Mouse (Mus musculus): ENCODE results near the gene Slc7a5. TPM values are rescaled to one million over a fixed set of nuclear protein-coding genes. Genes with fewer than 3 reads are reported as not detected.

Gene Slc7a5
- polyA plus RNA-seq, 1 experiment from 2014 or later: 11.6 TPM

DNA sequence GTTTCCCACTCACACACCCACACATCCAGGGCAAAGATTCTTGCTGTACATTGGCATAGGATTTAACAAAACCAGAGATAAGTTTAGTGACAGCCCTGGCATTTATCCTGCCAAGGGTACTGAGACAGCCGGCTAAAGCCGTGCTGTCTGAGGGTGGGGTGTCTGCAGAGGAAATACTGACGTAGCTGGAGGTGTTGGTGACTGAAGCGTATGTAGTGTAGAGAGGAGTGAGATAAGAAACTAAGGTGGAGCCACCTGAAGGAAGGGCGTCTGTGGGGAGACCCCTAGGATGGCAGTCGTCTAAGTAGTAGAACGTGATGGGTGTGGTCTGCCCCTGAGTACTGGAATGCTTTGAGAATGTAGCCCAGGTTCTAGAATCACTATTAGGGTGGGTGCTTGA is 55.0 kb downstream of the Slc7a5 start:
- Histone ChIP-seq H3K27ac (ENCODE audit: low read length) (no peak overlapping the region), H3K9ac (ENCODE audit: low read depth, low read length) (no peak overlapping the region), H3K4me3 (ENCODE audit: low read length) (no peak overlapping the region), H3K9me3 (ENCODE audit: control insufficient read depth, low read length) (no peaks in the 10 kb centered on the region), H3K4me1 (ENCODE audit: control insufficient read depth, insufficient read depth, low read length) (peaks cover 18% of the 10 kb centered on the region), H3K36me3 (ENCODE audit: control insufficient read depth, insufficient read depth, low read length) (no peaks in the 10 kb centered on the region), H3K4me2 (ENCODE audit: low read depth, low read length) (no peak overlapping the region), H3K27me3 (replicated peaks; ENCODE audit: control insufficient read depth, insufficient read depth, low read length) (no peaks in the 10 kb centered on the region)
- ATAC-seq: no peak
- 39% methylated on average over 7 of the region's 7 CpGs for WGBS

DNA sequence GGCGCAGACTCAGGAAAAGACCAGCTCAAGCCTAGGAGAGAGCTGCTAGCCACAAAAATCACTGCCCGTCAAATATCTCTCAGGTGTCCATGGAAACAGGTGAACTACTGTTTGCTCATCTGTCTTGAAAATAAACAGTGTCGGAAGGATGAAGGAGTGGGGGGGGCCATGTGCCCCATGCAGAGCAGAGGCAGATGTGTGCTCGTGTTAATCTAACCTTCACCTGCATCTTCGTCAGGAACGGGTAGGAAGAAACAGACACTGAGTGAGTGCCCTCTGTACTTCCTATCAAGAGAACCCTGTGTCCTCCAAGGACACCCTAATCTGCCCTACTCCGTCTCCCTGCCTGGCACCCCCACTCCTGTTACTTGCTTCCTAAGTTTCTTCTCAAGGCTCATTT is 55.8 kb downstream of the Slc7a5 start:
- H3K27me3 ChIP-seq (replicated peaks; ENCODE audit: control insufficient read depth, insufficient read depth, low read length): no peaks in the 10 kb centered on the region
- WGBS: 36% methylated on average over 7 of the region's 7 CpGs
- peak; percentile 12; the same call in 1 of the 2 replicates for ATAC-seq

DNA sequence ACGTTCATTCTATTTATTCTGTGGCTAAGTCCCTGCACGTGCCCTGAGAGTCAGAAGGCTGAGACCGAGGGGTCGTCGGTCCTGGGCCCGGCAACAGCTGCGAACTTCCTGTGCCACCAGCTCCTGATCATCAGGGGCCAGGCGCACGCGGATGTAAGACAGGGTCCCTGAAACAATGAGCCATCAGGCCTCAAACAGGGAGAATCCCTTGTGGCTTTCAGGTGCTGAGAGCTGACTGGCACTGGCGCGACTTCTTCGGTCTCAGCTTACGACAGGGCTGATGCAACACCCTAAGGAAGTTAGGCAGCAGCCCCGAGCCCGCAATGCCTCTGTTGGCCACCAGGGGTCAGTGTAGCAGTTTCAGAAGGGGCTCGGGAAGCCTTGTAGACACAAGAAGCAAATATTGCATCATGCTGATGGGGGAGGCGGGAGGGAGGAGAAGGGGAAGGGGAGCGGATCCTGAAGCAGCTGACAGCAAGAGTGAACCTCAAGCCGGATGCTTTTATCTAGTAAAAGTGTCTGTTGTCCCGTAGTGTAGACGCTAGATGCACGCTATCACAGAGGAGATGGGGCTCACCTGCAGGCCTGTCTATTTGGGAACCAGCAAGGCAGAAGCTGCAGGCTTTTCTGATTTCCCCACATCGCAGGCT is 56.5 kb downstream of the Slc7a5 start:
- 4% methylated on average over 24 of the region's 24 CpGs for WGBS

More for the DNA sequence above, 55.8 kb downstream of the Slc7a5 start:
- Histone ChIP-seq H3K9me3 (ENCODE audit: control insufficient read depth, low read length) (no peaks in the 10 kb centered on the region), H3K27ac (ENCODE audit: low read length) (no peak overlapping the region), H3K9ac (ENCODE audit: low read depth, low read length) (peak overlapping the region; percentile 75; the same call in 1 of the 2 replicates), H3K4me1 (ENCODE audit: control insufficient read depth, insufficient read depth, low read length) (peaks cover 18% of the 10 kb centered on the region), H3K4me3 (ENCODE audit: low read length) (no peak overlapping the region), H3K4me2 (ENCODE audit: low read depth, low read length) (0 out of 2 replicates have a peak overlapping the region, but pooled peaks have one; percentile 68), H3K36me3 (ENCODE audit: control insufficient read depth, insufficient read depth, low read length) (no peaks in the 10 kb centered on the region)

DNA sequence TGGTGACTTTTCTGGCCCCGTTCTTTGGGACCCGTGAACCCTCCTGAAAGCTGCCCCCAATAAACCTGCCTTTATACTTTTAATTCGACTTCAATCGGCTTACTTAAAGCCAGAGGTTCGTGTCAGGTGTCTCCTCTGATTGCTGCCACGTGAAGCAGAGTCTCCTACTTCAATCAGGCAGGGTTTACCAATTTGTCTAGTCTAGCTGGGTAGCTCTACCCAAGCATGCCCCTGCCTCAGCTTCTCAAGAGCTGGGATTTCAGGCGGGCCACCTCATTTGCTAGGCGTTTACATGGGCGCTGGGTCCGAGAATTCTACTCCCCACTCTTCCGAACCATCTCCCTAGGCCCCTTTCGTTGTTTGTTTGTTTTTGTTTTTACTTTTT is 57.1 kb downstream of the Slc7a5 start:
- Histone ChIP-seq H3K9me3 (ENCODE audit: control insufficient read depth, low read length) (no peaks in the 10 kb centered on the region), H3K27me3 (replicated peaks; ENCODE audit: control insufficient read depth, insufficient read depth, low read length) (no peaks in the 10 kb centered on the region), H3K4me1 (ENCODE audit: control insufficient read depth, insufficient read depth, low read length) (peaks cover 18% of the 10 kb centered on the region), H3K4me3 (ENCODE audit: low read length) (peak overlapping the region; percentile 27), H3K9ac (ENCODE audit: low read depth, low read length) (peak overlapping the region; percentile 75), H3K4me2 (ENCODE audit: low read depth, low read length) (peak overlapping the region; percentile 68), H3K36me3 (ENCODE audit: control insufficient read depth, insufficient read depth, low read length) (no peaks in the 10 kb centered on the region), H3K27ac (ENCODE audit: low read length) (no peak overlapping the region)
- no peak for ATAC-seq
- WGBS: 45% methylated on average over 12 of the region's 12 CpGs

More for the DNA sequence above, 56.5 kb downstream of the Slc7a5 start:
- Histone ChIP-seq H3K36me3 (ENCODE audit: control insufficient read depth, insufficient read depth, low read length) (no peaks in the 10 kb centered on the region), H3K4me2 (ENCODE audit: low read depth, low read length) (peak overlapping the region; percentile 68), H3K9me3 (ENCODE audit: control insufficient read depth, low read length) (no peaks in the 10 kb centered on the region), H3K27me3 (replicated peaks; ENCODE audit: control insufficient read depth, insufficient read depth, low read length) (no peaks in the 10 kb centered on the region), H3K4me3 (ENCODE audit: low read length) (peak overlapping the region; percentile 27), H3K27ac (ENCODE audit: low read length) (no peak overlapping the region), H3K4me1 (ENCODE audit: control insufficient read depth, insufficient read depth, low read length) (peaks cover 18% of the 10 kb centered on the region), H3K9ac (ENCODE audit: low read depth, low read length) (peak overlapping the region; percentile 75)
- ATAC-seq: peak; percentile 86

DNA sequence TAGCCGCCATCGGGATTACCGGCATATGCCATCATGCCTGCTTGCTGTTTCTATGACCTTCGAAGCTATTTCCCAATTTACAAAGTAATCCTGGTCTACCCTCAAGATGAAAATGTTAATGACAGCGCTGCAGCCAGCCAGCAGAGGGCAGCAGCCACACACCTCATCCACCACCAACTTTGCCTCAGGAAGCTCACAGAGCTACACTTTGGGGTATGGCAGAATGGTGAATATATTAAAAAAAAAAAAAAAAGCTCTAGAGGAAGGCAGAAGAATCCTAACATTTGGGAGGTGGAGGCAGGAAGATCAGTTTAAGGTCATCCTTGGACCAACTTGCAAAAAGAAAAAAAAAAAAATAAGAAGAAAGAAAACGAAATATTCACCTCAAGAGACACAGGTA is 57.5 kb downstream of the Slc7a5 start:
- Histone ChIP-seq H3K4me1 (ENCODE audit: control insufficient read depth, insufficient read depth, low read length) (peaks cover 18% of the 10 kb centered on the region), H3K27ac (ENCODE audit: low read length) (no peak overlapping the region), H3K4me2 (ENCODE audit: low read depth, low read length) (no peak overlapping the region), H3K9ac (ENCODE audit: low read depth, low read length) (no peak overlapping the region), H3K36me3 (ENCODE audit: control insufficient read depth, insufficient read depth, low read length) (no peaks in the 10 kb centered on the region), H3K4me3 (ENCODE audit: low read length) (no peak overlapping the region), H3K27me3 (replicated peaks; ENCODE audit: control insufficient read depth, insufficient read depth, low read length) (no peaks in the 10 kb centered on the region), H3K9me3 (ENCODE audit: control insufficient read depth, low read length) (no peaks in the 10 kb centered on the region)
- ATAC-seq: peak; percentile 19; the same call in 1 of the 2 replicates
- WGBS: 15% methylated on average over 6 of the region's 6 CpGs

DNA sequence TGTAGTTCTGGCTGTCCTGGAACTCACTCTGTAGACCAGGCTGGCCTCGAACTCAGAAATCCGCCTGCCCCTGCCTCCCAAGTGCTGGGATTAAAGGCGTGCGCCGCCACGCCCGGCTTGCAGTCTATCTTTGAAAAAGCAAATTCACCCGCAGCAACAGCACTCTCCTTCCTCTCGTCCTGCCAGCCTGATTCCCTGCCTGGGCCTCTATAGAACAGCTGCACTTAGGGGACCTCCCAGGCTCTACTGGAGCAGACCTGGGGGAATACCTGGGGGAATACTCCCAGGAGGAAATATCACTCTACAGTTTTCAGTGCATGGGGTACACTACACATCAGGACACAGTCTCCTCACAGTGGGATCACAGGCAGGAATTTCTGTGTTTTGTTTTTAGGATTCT is 58.2 kb downstream of the Slc7a5 start:
- no peaks in the 10 kb centered on the region for H3K9me3 ChIP-seq (ENCODE audit: control insufficient read depth, low read length)
- H3K36me3 ChIP-seq (ENCODE audit: control insufficient read depth, insufficient read depth, low read length): no peaks in the 10 kb centered on the region
- H3K27me3 ChIP-seq (replicated peaks; ENCODE audit: control insufficient read depth, insufficient read depth, low read length): no peaks in the 10 kb centered on the region
- H3K27ac ChIP-seq (ENCODE audit: low read length): no peak overlapping the region
- WGBS: 75% methylated on average over 9 of the region's 9 CpGs
- ATAC-seq: no peak
- no peak overlapping the region for H3K9ac ChIP-seq (ENCODE audit: low read depth, low read length)
- H3K4me2 ChIP-seq (ENCODE audit: low read depth, low read length): no peak overlapping the region
- peaks cover 18% of the 10 kb centered on the region for H3K4me1 ChIP-seq (ENCODE audit: control insufficient read depth, insufficient read depth, low read length)
- H3K4me3 ChIP-seq (ENCODE audit: low read length): no peak overlapping the region

DNA sequence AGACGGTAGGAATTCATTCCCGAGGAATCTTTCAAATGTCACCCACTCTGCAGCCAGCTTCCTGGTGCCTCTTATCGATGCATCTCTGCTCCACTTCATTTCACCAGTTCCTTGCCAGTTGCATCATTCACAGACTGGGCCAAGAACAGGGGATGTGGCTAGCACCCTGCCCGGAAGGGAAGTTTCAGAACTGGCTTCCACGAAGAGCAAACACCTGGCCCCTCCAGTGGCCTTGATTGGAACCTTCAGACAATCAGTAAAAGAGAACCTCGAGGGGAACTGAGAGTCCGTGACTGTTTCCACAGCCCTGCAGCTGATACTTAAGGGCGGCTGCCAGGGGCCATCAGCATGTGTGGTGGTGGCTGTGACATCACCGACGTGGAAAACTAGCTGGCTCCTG is 59.0 kb downstream of the Slc7a5 start:
- H3K4me2 ChIP-seq (ENCODE audit: low read depth, low read length): no peak overlapping the region
- no peaks in the 10 kb centered on the region for H3K9me3 ChIP-seq (ENCODE audit: control insufficient read depth, low read length)
- no peaks in the 10 kb centered on the region for H3K36me3 ChIP-seq (ENCODE audit: control insufficient read depth, insufficient read depth, low read length)
- no peak overlapping the region for H3K9ac ChIP-seq (ENCODE audit: low read depth, low read length)
- H3K27ac ChIP-seq (ENCODE audit: low read length): no peak overlapping the region
- peaks cover 18% of the 10 kb centered on the region for H3K4me1 ChIP-seq (ENCODE audit: control insufficient read depth, insufficient read depth, low read length)
- no peak for ATAC-seq
- H3K4me3 ChIP-seq (ENCODE audit: low read length): no peak overlapping the region
- 57% methylated on average over 10 of the region's 10 CpGs for WGBS
- no peaks in the 10 kb centered on the region for H3K27me3 ChIP-seq (replicated peaks; ENCODE audit: control insufficient read depth, insufficient read depth, low read length)

DNA sequence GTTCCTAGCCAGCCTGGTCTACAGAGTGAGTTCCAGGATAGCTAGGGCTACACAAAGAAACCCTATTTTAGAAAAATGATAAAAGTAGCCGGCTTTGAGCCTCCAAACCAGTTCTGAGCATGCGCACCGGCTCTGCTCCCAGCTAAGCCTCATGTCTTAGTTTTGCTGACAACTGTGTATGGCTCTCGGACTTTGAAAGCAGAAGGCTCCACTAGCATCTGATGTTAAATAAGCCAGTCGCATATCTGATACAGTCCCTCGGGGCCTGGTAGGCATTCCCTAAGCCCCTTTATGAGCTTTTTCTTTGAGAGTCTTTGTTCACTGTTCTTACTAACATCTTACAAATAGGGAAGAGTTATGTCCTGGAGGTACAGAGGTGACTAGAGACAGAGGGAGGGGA is 59.5 kb downstream of the Slc7a5 start:
- H3K4me3 ChIP-seq (ENCODE audit: low read length): no peak overlapping the region
- no peaks in the 10 kb centered on the region for H3K9me3 ChIP-seq (ENCODE audit: control insufficient read depth, low read length)
- peaks cover 18% of the 10 kb centered on the region for H3K4me1 ChIP-seq (ENCODE audit: control insufficient read depth, insufficient read depth, low read length)
- H3K9ac ChIP-seq (ENCODE audit: low read depth, low read length): no peak overlapping the region
- H3K27me3 ChIP-seq (replicated peaks; ENCODE audit: control insufficient read depth, insufficient read depth, low read length): no peaks in the 10 kb centered on the region
- H3K4me2 ChIP-seq (ENCODE audit: low read depth, low read length): no peak overlapping the region
- no peak for ATAC-seq
- no peak overlapping the region for H3K27ac ChIP-seq (ENCODE audit: low read length)
- WGBS: 68% methylated on average over 6 of the region's 6 CpGs
- H3K36me3 ChIP-seq (ENCODE audit: control insufficient read depth, insufficient read depth, low read length): no peaks in the 10 kb centered on the region

DNA sequence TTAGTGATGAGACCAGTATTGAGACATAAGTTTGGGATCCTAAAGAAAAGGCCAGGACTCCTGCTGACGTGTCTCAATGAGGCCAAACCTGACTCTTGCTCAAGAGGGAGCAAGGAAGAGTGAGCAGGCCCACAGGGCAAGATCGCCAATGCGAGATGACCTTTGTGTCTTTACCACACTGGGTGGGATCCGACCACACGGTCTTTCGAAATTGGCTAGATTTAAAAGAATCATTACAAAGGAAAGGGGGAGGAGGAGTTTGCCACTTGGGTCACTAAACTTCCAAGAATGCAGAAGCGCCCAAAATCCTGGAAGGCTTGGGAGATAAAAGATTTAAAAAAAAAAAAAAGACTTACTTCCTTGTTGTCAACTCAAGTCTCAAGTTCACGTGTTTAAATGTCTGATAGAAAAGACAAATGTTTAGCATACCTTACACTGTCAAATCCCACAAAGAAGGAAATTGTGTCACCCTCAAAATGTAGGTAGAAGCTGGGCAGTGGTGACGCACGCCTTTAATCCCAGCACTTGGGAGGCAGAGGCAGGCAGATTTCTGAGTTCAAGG is 60.2 kb downstream of the Slc7a5 start:
- Histone ChIP-seq H3K9me3 (ENCODE audit: control insufficient read depth, low read length) (no peaks in the 10 kb centered on the region), H3K36me3 (ENCODE audit: control insufficient read depth, insufficient read depth, low read length) (no peaks in the 10 kb centered on the region), H3K9ac (ENCODE audit: low read depth, low read length) (no peak overlapping the region), H3K27me3 (replicated peaks; ENCODE audit: control insufficient read depth, insufficient read depth, low read length) (no peaks in the 10 kb centered on the region), H3K4me1 (ENCODE audit: control insufficient read depth, insufficient read depth, low read length) (peaks cover 18% of the 10 kb centered on the region), H3K4me3 (ENCODE audit: low read length) (no peak overlapping the region), H3K4me2 (ENCODE audit: low read depth, low read length) (no peak overlapping the region), H3K27ac (ENCODE audit: low read length) (no peak overlapping the region)
- 66% methylated on average over 10 of the region's 10 CpGs for WGBS
- ATAC-seq: no peak

DNA sequence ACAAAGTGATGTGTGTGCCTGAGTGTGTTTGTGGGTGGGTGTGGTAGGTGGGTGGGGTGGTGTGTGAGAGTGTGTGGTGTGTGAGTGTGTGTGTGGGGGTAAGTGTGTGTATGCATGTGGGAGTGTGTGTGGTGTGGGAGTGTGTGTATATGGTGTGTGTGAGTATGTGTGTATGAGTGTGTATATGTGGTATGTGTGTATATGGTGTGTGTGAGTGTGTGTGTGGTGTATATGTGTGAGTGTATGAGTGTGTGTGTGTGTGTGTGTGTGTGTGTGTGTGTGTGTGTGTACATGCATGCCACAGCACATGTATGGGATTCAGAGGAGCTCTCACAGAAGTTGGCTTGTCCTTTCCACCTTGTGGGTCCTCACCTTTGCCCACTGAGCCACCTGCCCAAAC is 60.7 kb downstream of the Slc7a5 start:
- no peaks in the 10 kb centered on the region for H3K36me3 ChIP-seq (ENCODE audit: control insufficient read depth, insufficient read depth, low read length)
- H3K4me3 ChIP-seq (ENCODE audit: low read length): no peak overlapping the region
- H3K4me1 ChIP-seq (ENCODE audit: control insufficient read depth, insufficient read depth, low read length): peaks cover 15% of the 10 kb centered on the region
- no peaks in the 10 kb centered on the region for H3K27me3 ChIP-seq (replicated peaks; ENCODE audit: control insufficient read depth, insufficient read depth, low read length)
- H3K4me2 ChIP-seq (ENCODE audit: low read depth, low read length): no peak overlapping the region
- no peaks in the 10 kb centered on the region for H3K9me3 ChIP-seq (ENCODE audit: control insufficient read depth, low read length)
- ATAC-seq: no peak
- no peak overlapping the region for H3K27ac ChIP-seq (ENCODE audit: low read length)
- no peak overlapping the region for H3K9ac ChIP-seq (ENCODE audit: low read depth, low read length)

Measured in intestine, embryonic 16.5 days (tissue).